Mouse (Mus musculus) limb, embryonic 15.5 days (tissue): Measurements from ENCODE around the gene Pim2. TPM values are rescaled to one million over a fixed set of nuclear protein-coding genes. Genes with fewer than 3 reads are reported as not detected.
"Not testable (repeated sequence)": the region's sequence is repeated elsewhere in the genome, so short reads cannot be mapped to it uniquely, and the experiment has no call there.

Experiments
- ATAC-seq: fragments of 200-750 bp; cut with Nextera tagmentation; 2 replicates; pipeline ENCODE4 v1.8.0; 2017; ENCODE audit warnings: low read depth, moderate TSS enrichment; ENCODE audit not compliant: insufficient number of reproducible peaks, low FRiP score, low TSS enrichment
- H3K27ac ChIP-seq: fragments of 300-500 bp; sonication (generic); 2 replicates; pipeline ENCODE4 v1.5.1; 2015; ENCODE audit warnings: moderate library complexity, mild to moderate bottlenecking, inconsistent platforms
- H3K27me3 ChIP-seq: fragments of 300-500 bp; sonication (generic); 2 replicates; pipeline ENCODE4 v1.6.1; 2015; ENCODE audit warnings: inconsistent platforms
- H3K36me3 ChIP-seq: fragments of 300-500 bp; sonication (generic); 2 replicates; pipeline ENCODE4 v1.6.1; 2015; ENCODE audit warnings: inconsistent platforms
- H3K4me1 ChIP-seq: fragments of 300-500 bp; sonication (generic); 2 replicates; pipeline ENCODE4 v1.6.1; 2015; ENCODE audit warnings: inconsistent platforms
- H3K4me2 ChIP-seq: fragments of 300-500 bp; sonication (generic); 2 replicates; pipeline ENCODE4 v1.6.1; 2015; ENCODE audit warnings: mild to moderate bottlenecking, inconsistent platforms
- H3K4me3 ChIP-seq: fragments of 300-500 bp; sonication (generic); 2 replicates; pipeline ENCODE4 v1.5.1; 2015; ENCODE audit warnings: mild to moderate bottlenecking, inconsistent platforms
- H3K9ac ChIP-seq: fragments of 300-500 bp; sonication (generic); 2 replicates; pipeline ENCODE4 v1.6.1; 2015; ENCODE audit warnings: inconsistent platforms
- H3K9me3 ChIP-seq: fragments of 300-500 bp; sonication (generic); 2 replicates; pipeline ENCODE4 v1.6.1; 2016; ENCODE audit warnings: inconsistent platforms
- WGBS: fragments of 180-500 bp; shearing (Covaris S2); methylation state at CpG from one replicate; pipeline ENCODE4 v1.1.7; 2015; 5-methylcytosine and 5-hydroxymethylcytosine counted together
- polyA plus RNA-seq: library from polyadenylated mRNA; unstranded; fragments of >200 nt; fragmentation: Nextera tagmentation; extraction: Ambion mirVana; gene quantifications from 2 replicates; pipeline ENCODE4 v1.2.1, GENCODE M21; 2015

Gene Pim2
- polyA plus RNA-seq, 1 experiment from 2014 or later = 5.1 TPM

DNA sequence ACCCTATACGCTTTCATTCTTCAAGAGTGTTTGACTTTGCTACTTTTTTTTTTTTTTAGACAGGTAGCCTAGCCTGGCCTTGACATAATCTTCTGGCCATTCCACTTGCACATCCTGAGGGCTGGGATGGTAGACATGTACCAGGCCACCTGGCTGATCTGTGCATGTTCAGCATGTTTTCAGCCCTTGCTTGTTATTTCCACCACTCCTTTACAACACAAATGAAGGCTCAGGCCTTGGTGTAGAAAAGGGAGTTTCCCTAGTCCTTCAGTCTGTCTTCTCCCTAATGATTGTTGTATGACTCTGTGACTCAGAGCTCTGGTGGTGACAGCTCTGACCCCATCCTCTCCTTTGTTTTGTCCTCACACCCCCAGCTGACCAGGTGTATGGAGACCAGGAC lies 10.9 kb upstream of the Pim2 start:
- no peak overlapping the region for H3K9ac ChIP-seq
- ATAC-seq = no peak
- no peak overlapping the region for H3K4me3 ChIP-seq
- peaks cover 14% of the 10 kb centered on the region; the same call in 1 of the 2 replicates for H3K36me3 ChIP-seq
- no peaks in the 10 kb centered on the region for H3K9me3 ChIP-seq
- no peak overlapping the region for H3K27ac ChIP-seq
- H3K27me3 ChIP-seq = no peaks in the 10 kb centered on the region
- no peak overlapping the region for H3K4me2 ChIP-seq
- 88% methylated on average over 1 of the region's 1 CpGs for WGBS
- H3K4me1 ChIP-seq = no peaks in the 10 kb centered on the region

DNA sequence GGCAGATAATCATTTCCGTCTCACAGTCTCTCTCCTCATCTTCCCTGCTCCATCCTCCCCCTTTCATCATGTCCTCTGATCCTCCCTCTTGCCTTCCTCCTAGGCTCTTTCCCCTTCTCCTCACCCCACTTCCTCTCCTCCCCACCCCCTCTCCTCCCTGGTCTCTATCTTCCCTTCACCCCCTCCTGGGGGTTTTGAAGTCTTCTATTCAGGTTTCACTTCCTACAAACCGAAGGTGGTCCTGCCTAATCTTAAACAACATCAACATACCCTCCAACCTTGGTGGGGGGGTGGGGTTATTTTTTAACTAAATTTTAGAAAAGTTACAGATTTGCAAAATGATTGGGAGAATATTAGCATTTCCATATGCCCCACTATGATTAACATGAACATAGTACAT lies 9.6 kb upstream of the Pim2 start:
- WGBS = 63% methylated on average over 2 of the region's 2 CpGs
- Histone ChIP-seq H3K27ac (no peak overlapping the region), H3K4me2 (no peak overlapping the region), H3K4me3 (no peak overlapping the region), H3K9ac (no peak overlapping the region), H3K9me3 (no peaks in the 10 kb centered on the region), H3K27me3 (no peaks in the 10 kb centered on the region), H3K36me3 (peaks cover 19% of the 10 kb centered on the region; the same call in 1 of the 2 replicates), H3K4me1 (no peaks in the 10 kb centered on the region)
- no peak for ATAC-seq

DNA sequence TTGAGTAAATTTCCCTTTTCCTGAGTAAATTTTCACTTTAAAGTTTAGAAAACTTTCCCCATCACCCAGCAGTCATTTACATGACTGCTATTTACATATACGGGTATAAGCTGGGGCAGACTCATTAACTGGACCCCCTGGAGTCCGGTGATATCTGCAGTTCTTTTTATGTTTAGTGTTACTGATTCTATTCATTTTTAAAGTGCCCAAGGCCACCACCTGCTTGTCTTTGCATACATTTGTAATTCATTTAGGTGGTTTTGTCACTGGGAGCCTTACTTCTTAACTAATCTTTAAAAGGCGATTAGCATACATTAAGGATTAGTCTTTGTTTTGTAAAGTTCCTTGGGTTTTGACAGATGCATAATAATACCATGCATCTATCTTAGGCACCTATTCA lies 8.2 kb upstream of the Pim2 start:
- no peaks in the 10 kb centered on the region for H3K27me3 ChIP-seq
- no peaks in the 10 kb centered on the region for H3K4me1 ChIP-seq
- 45% methylated on average over 3 of the region's 3 CpGs for WGBS
- H3K4me2 ChIP-seq = no peak overlapping the region
- H3K27ac ChIP-seq = no peak overlapping the region
- no peak for ATAC-seq
- H3K9ac ChIP-seq = no peak overlapping the region
- no peaks in the 10 kb centered on the region for H3K9me3 ChIP-seq
- H3K4me3 ChIP-seq = no peak overlapping the region
- H3K36me3 ChIP-seq = peaks cover 23% of the 10 kb centered on the region; the same call in 1 of the 2 replicates

DNA sequence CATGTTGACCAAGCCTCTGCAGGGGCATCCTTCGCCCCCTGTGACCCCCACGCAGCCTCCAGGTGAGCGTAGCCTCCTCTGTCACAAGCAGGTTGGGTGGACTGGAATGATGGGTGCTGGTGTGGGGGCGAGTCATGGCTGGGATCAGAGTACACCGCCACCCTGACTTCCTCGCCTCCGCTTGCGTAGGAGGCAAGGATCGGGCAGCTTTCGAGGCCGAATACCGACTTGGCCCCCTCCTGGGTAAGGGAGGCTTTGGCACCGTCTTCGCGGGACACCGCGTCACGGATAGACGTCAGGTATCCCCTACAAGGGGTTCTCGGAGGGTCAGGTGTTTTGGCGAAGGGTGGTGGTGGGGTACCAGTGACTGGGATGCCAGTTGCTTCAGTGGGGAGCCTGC lies 433 bp downstream of the Pim2 start:
- Histone ChIP-seq H3K9ac (0 out of 2 replicates have a peak overlapping the region, but pooled peaks have one; percentile 31), H3K27ac (no peak overlapping the region), H3K27me3 (no peaks in the 10 kb centered on the region), H3K4me2 (peak overlapping the region; percentile 80), H3K4me3 (peak overlapping the region; percentile 44), H3K36me3 (0 out of 2 replicates have a peak, but pooled peaks cover 6% of the 10 kb centered on the region), H3K4me1 (peaks cover 11% of the 10 kb centered on the region; the same call in 1 of the 2 replicates), H3K9me3 (no peaks in the 10 kb centered on the region)
- 22% methylated on average over 21 of the region's 21 CpGs for WGBS
- ATAC-seq = no peak

DNA sequence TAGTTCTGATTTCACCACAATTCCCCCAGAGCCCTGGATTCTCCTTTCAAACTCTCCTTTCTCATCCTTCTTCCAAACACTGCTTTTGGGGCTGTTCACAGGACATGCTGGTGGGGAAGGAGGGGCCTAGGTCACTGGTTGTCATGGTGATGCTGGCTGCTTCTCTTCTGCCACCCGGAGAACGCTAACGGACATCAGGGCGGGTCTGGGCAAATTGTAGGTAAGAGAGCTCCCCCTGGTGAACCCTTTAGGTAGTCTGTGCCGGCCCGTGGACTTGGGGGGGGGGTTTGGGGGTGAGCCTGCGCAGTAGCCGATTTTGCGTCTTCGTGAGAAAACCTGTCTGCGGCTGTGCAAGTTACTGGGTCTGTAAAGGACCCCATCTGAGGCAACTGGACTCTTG lies 1.8 kb downstream of the Pim2 start:
- H3K9ac ChIP-seq = no peak overlapping the region
- H3K4me2 ChIP-seq = peak overlapping the region; percentile 31
- 0 out of 2 replicates have a peak, but pooled peaks cover 2% of the 10 kb centered on the region for H3K36me3 ChIP-seq
- no peak overlapping the region for H3K27ac ChIP-seq
- peaks cover 11% of the 10 kb centered on the region; the same call in 1 of the 2 replicates for H3K4me1 ChIP-seq
- H3K9me3 ChIP-seq = no peaks in the 10 kb centered on the region
- WGBS = 21% methylated on average over 11 of the region's 11 CpGs
- no peak overlapping the region for H3K4me3 ChIP-seq
- ATAC-seq = no peak
- H3K27me3 ChIP-seq = no peaks in the 10 kb centered on the region

DNA sequence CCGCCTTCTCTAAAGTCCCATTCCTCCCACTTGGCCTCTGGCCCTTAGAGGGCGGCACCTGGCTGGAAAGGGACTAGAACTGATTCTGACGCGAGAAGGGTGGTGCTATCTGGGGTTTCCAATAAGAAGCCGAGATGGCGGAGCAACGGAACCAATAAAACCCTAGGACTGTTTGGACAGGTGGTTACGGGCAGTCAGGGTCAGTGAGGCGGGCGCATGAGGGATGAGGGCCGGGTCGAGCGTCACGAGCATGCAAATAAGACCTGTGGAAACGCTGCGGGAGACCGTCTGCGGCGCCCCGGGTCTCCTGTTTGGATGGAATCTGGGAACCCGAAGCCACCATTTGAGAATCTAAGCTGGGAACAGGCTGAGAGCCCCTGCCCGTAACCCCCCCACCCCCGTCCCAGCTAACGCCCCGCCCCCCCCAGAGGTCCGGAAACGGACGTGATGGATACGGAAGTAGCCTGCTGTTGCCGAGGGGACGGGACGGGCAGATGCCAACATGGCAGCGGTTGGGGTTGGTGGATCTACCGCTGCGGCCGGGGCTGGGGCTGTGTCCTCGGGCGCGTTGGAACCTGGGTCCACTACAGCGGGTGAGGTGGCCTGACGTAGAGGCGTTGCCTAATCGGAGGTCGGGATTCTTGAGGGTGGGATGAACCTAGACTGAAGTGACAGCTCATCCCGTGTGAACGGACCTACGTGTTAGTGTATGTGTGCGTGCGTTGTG lies 5.9 kb downstream of the Pim2 start, which contains the start of gene Slc35a2:
TSS of gene Slc35a2 (plus strand) at position 188 of the 727 bp plus-strand sequence.
- 19% methylated on average over 49 of the region's 49 CpGs for WGBS
- ATAC-seq = peak; percentile 90
- peaks cover 6% of the 10 kb centered on the region; the same call in 1 of the 2 replicates for H3K36me3 ChIP-seq
- peaks cover 3% of the 10 kb centered on the region; the same call in 1 of the 2 replicates for H3K4me1 ChIP-seq
- H3K4me2 ChIP-seq = peak within 1 kb of the TSS; percentile 47
- H3K9ac ChIP-seq = 0 out of 2 replicates have a peak within 1 kb of the TSS, but pooled peaks have one; percentile 20
- H3K9me3 ChIP-seq = no peaks in the 10 kb centered on the region
- H3K27ac ChIP-seq = peak within 1 kb of the TSS; percentile 89
- H3K27me3 ChIP-seq = no peaks in the 10 kb centered on the region
- H3K4me3 ChIP-seq = peak within 1 kb of the TSS; percentile 57

DNA sequence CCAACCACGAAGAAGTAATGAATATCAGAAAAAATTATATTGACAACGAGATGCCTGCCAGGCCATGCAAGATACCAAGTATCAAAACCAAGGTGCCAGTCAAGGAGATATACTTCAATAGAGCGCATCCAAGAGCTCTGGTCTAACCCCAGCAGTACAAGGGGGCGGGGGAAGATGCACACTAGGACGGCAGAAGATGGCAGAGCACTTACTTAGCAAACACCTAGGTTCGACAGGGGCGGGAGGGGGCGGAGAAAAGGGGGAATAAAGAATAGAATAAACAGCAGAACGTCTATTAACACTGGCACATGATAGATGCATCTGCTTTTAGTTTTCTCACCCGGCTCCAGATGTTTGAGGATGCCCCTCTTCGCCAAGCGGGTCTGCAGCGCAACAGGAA lies 20.1 kb downstream of the Pim2 start:
- 0 out of 2 replicates have a peak overlapping the region, but pooled peaks have one; percentile 85 for H3K27ac ChIP-seq
- peak overlapping the region; percentile 56 for H3K4me3 ChIP-seq
- H3K9ac ChIP-seq = no peak overlapping the region
- ATAC-seq = no peak
- H3K27me3 ChIP-seq = no peaks in the 10 kb centered on the region
- no peaks in the 10 kb centered on the region for H3K9me3 ChIP-seq
- WGBS = 28% methylated on average over 13 of the region's 13 CpGs
- peak overlapping the region; percentile 48 for H3K4me2 ChIP-seq
- peaks cover 29% of the 10 kb centered on the region for H3K36me3 ChIP-seq
- 0 out of 2 replicates have a peak, but pooled peaks cover 6% of the 10 kb centered on the region for H3K4me1 ChIP-seq

DNA sequence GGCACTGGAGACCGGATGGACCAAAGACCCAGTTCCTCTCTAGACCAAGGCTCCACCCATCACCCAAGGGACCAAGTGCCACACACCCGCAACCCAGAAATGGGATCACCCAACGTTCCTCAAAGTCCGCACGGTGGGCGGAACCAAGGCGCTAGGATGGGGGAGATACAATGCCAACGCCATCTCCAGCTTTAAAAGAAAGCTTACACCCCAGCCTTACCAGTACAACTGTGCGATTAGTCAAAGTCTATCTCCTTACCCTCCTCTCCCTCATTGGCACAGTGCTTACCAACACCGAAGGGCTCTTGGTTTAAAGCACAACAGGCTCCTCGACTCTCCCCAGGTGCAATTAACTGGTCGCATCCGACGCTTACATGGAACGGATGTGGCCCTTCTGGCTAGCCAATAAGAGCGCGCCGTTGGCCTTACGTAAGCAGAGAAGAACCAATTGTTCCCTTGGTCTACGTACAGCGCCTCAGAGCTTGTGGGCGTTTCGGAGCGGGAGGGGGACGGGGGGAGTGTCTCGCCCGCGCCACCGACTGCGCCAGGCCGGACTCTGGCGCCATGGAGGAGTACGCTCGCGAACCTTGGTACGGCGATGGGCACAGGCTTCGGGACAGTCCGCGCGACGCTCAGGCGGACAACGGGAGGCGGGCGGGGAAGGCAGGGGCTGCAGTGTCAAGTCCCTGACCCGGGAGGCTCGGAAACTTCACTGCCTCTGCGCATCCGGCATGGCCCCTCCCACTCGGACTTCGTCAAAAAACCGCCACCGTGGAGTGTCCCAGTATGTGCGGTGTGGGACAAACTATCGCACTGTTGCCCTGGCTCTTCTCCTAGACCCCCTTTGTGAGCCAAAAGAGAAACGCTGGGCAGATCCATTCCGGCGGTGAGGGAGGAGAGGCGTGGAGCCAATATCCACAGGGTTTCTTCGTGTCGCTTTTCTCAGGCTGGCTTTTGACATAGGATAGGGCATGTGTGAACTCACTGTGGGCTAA lies 21.1 kb downstream of the Pim2 start, which contains the start of the genes Pqbp1 and Timm17b:
TSS of gene Pqbp1 (minus strand) at position 390 of the 995 bp plus-strand sequence.
TSS of gene Timm17b (plus strand) at position 478 of the 995 bp plus-strand sequence.
- H3K36me3 ChIP-seq = peaks cover 22% of the 10 kb centered on the region
- peak within 1 kb of the TSS; percentile 48 for H3K4me2 ChIP-seq
- H3K4me1 ChIP-seq = 0 out of 2 replicates have a peak, but pooled peaks cover 6% of the 10 kb centered on the region
- no peaks in the 10 kb centered on the region for H3K27me3 ChIP-seq
- H3K4me3 ChIP-seq = peak within 1 kb of the TSS; percentile 56
- peak within 1 kb of the TSS; percentile 47 for H3K9ac ChIP-seq
- WGBS = 15% methylated on average over 59 of the region's 62 CpGs
- peak within 1 kb of the TSS; percentile 85 for H3K27ac ChIP-seq
- peak; percentile 97 for ATAC-seq
- H3K9me3 ChIP-seq = no peaks in the 10 kb centered on the region

DNA sequence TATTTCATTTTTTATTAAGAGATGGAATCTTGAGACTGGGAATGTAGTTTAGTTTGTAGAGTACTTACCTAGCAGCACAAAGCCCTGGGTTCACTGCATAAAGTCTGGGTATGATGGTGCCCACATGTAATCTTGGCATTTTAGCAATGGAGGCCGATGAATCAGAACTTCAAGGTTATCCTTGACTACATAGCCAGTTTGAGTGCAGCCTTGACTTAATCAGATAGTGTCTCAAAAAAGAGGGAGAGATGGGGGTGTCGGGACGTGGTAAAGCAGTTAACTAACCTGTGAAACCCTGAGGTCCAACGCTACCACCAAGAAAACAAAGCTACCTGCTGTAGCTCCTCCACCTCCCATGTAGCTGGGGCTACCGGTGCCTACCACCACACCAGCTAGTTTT lies 26.4 kb downstream of the Pim2 start:
- Histone ChIP-seq H3K9me3 (no peaks in the 10 kb centered on the region), H3K36me3 (peaks cover 16% of the 10 kb centered on the region; the same call in 1 of the 2 replicates), H3K4me3 (no peak overlapping the region), H3K4me1 (0 out of 2 replicates have a peak, but pooled peaks cover 6% of the 10 kb centered on the region), H3K27me3 (no peaks in the 10 kb centered on the region), H3K9ac (no peak overlapping the region), H3K27ac (no peak overlapping the region), H3K4me2 (no peak overlapping the region)
- WGBS = 91% methylated on average over 5 of the region's 5 CpGs
- no peak for ATAC-seq

DNA sequence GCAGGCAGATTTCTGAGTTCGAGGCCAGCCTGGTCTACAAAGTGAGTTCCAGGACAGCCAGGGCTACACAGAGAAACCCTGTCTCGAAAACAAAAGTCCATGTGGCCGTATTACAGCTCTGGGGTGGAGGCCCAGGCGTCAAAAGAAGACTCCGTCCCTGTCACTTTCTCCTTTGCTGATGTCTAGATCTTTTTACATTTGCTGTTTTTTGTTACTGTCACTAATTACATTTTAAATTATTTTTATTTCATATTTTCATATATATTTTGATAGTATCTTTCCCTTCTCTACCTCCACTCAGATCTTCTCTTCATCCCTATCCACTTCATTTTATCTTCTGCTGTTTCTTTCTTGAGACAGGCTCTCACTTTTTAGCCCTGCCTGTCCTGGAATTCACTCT lies 29.7 kb downstream of the Pim2 start, which contains the start of gene Gm10491:
TSS of gene Gm10491 (minus strand) at position 101 of the 400 bp plus-strand sequence.
- H3K27me3 ChIP-seq = no peaks in the 10 kb centered on the region

DNA sequence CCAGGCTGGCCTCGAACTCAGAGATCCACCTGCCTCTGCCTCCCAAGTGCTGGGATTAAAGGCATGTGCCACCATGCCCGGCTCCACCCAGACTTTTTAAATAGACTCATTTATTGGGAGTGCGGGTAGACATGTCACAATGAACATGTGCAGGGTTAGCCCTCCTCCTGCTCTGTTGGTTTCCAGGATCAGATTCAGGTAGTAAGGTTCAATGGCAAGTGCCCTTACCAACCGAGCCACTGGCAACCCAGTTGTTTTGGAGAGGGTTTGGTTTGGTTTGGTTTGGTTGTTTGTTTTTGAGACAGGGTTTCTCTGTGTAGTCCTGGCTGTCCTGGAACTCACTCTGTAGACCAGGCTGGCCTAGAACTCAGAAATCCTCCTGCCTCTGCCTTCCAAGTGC lies 31.2 kb downstream of the Pim2 start, which contains the start of gene Gm10490:
TSS of gene Gm10490 (plus strand) at position 301 of the 400 bp plus-strand sequence.
- not testable (repeated sequence) for H3K9ac ChIP-seq, H3K27me3 ChIP-seq, ATAC-seq, H3K4me2 ChIP-seq, H3K4me3 ChIP-seq, H3K27ac ChIP-seq, H3K9me3 ChIP-seq, H3K4me1 ChIP-seq
- peaks cover 13% of the 10 kb centered on the region; the same call in 1 of the 2 replicates for H3K36me3 ChIP-seq
- 85% methylated on average over 4 of the region's 4 CpGs for WGBS

More for the DNA sequence above, 29.7 kb downstream of the Pim2 start, which contains the start of gene Gm10491:
- ATAC-seq = no peak
- Histone ChIP-seq H3K9me3 (no peaks in the 10 kb centered on the region), H3K27ac (no peak within 1 kb of the TSS), H3K9ac (no peak within 1 kb of the TSS), H3K4me1 (no peaks in the 10 kb centered on the region), H3K4me3 (no peak within 1 kb of the TSS), H3K36me3 (peaks cover 13% of the 10 kb centered on the region; the same call in 1 of the 2 replicates), H3K4me2 (no peak within 1 kb of the TSS)
- 81% methylated on average over 5 of the region's 5 CpGs for WGBS
